Mouse (Mus musculus): Measurements from ENCODE around the gene Sirpa.

Gene Sirpa

DNA sequence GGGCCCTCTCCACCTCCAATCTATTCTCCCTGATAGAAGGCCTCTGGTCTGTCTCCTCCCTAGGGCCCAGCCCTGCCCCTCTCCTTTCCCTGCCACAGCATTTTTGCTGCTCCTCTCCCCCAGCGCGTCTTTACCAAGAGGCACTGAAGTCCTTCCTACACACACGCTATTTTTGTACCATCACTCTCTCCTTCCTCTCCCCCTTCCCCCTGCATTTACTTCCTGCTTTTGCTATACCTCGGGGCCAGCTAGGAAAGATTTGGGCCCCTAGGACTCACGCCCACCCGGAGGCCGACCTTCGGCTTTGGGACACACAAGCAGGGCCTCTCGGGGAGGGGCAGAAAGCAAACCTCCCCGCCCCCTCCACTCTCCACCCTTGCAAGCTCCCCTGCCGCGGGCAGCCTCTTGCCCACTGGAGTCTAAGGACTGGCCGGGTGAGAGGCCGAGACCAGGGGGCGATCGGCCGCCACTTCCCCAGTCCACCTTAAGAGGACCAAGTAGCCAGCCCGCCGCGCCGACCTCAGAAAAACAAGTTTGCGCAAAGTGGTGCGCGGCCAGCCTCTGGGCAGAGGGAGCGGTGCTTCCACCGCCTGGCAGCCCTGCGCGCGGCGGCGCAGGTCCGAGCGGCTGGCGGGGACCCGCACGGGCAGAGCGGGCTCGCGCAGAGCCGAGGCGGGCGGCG lies at the start of gene Sirpa:
Gene Sirpa (plus strand): TSS at position 377 of the 682 bp plus-strand sequence.
- in situ Hi-C loops (cut with MboI, MseI) = loop anchor here in 1 of 2 experiments (10.0 kb wide), 1 partner anchor 1738 kb away; no protein-coding TSS in a partner anchor

DNA sequence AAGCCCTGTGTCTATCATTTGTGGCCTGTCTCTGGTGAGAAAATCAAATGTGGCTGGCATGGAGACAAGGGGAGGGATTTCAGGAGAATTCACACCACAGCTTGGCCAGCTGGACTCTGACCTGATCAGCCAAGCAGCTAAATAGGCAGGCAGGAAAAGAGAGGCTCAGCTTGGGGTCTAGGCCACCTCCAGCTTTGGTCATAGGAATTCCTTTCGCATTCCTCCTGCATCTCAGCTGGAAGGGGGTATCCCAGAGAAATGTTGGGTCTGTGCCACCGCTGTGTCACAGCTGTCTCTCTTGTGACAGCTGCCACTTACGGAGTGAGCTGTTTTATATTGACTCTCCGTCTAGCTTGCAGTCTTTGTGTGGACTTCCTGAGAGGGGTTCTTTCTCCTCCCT lies 48.2 kb upstream of the Sirpa start:
- in situ Hi-C loops (cut with MboI, MseI) = no loop called here

- in situ Hi-C loops (cut with MboI, MseI) = no loop called here
Observed at GRCm38 (mm10) chr2:129544919-129545318, 47.7 kb upstream of the Sirpa start.

DNA sequence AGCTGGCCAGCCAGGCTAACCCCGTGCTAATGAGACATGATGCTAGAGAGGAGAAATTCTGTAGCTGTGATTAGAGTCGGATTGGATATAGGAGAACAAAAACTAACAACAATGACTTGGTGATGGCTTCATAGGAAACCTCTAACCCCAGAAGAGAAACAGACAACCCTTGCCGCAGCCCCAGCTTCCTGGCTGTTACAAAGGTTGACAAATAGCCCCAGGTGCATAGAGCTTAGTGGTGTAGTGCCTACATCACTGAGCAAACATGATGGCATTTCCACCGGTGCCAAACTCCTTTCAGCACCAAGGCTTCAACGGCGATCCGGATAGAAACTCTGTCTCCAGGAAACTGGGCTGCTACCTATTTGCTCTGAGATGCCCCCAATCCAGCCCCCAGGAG lies 47.0 kb upstream of the Sirpa start:
- in situ Hi-C loops (cut with MboI, MseI) = no loop called here

DNA sequence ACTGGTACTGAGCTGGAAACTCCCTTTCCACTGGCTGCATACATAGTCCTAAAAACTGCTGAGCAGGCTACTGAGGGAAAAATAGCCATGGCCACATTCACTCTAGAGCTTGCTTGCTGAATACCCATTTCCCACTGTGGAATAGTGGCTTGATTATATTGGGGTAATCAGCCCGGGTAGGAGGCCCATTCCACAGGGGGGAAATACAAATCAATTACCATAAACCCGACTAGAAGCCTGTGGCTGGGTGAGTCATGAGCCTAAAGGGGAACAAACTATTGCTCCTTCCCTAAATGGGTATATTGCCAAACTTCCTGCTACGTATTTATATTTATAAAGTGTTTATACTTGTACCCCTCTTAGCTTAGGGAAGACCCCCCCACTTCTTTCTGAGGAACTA lies 45.9 kb upstream of the Sirpa start:
- in situ Hi-C loops (cut with MboI, MseI) = no loop called here

DNA sequence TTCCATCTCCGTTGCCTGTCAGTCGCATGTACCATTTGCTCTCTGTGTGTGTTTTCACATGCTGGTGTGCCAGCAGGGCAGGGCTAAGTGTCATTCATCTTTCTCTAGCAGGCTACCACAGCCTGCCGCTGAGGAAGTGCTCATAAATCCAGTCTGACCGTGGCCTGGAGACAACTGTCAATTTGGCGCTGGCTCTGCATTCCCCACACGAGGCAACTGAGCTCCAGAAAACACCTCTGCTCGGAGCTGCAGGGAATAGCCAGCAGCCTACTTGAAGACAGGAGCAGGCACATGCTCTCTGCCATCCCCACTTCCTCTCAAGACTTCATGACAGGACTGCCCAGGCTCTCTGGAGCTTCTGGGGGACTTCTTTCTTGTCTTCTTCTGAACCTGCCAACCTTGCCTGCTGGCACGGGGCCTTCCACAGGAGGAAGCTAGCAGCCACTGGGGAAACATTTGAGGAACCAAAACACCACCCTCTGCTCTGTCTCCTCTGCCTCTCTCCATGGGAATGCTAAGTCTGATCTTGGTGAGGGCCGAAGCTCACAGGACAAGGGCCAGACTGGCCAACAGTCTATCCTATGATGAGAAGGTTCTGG lies 43.0 kb upstream of the Sirpa start:
- in situ Hi-C loops (cut with MboI, MseI) = no loop called here

DNA sequence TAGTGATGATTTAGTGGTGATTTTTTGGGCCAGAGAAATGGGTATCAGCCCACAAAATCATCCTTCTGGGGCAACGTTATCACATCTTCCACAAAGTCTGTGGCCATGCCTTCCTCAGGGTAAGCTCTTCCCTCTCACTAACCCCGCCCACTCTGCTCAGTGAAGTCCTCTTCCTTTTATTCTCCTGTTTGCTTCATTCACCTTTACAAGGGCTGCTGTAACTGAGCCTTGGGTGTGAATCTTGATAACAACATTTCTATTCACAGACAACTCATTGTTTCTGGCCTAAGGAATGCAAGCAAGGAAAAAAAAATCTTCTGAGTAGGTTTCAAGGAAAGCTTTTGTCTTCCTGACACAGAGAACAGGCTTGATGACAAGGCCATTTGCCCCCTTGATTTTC lies 41.9 kb upstream of the Sirpa start:
- in situ Hi-C loops (cut with MboI, MseI) = no loop called here

DNA sequence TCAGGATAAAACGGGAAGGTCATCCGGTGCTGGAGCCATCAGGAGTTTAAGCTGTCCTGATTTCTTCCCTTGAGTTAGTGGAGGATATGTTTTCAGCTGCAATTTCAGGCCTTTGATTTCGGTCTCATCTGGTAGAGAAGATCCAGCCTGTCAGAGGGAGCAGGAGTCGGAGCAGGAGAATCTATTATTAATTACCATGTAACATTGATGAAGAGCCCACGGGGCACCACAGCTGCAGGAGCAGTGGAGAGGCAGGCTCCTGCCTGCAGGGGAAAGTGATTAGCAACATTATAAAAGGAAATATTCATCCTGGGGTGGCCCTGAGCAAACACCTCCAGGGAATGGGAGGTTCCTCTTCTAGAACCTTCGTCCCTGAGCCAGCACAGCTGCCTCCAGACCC lies 36.6 kb upstream of the Sirpa start:
- in situ Hi-C loops (cut with MboI, MseI) = no loop called here

DNA sequence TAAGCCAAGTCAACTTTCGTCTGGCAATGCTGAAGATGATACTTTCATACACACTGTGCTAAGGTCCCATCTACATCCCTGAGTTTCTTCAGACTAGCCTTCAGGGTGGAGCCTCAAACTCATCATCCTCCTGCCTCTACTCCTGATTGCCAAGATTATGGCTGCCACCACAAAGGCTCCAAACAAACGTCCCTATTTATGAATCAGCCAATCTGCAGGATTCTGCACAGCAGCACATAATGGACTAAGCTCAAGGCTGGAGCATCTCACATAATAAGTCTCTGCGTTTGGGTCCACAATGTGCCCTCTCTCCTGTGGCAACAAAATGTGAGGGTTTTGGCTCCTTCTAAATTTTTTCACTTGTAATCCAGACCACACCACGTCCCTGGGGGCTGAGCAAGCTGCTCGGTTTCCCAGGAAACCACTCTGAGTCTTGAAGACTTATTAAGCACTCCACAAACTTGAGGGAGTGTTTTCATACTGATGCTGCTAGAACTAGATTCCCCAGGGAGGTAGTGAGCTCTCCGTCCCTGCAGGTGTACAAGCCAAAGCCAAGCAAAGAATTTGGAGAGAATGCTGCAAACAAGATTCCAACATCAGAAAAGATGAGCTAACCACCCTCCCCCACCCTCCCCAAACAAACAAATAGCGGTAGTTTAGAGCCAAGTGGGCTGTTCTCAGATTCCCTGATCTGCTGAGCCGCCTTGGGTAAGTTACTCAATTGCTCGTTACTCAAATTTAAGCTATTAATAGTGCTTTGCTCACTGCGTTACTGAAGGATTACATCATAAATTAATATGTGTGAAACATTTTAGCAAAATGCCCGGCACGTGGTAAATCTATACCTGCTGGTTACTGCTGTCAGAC lies 34.4 kb upstream of the Sirpa start:
- in situ Hi-C loops (cut with MboI, MseI) = no loop called here

GRCm38 (mm10) chr2:129558875-129559219 lies 33.8 kb upstream of the Sirpa start:
- in situ Hi-C loops (cut with MboI, MseI) = no loop called here

GRCm38 (mm10) chr2:129561796-129562195 lies 30.8 kb upstream of the Sirpa start:
- in situ Hi-C loops (cut with MboI, MseI) = no loop called here

GRCm38 (mm10) chr2:129563944-129564709 lies 28.5 kb upstream of the Sirpa start:
- in situ Hi-C loops (cut with MboI, MseI) = no loop called here

DNA sequence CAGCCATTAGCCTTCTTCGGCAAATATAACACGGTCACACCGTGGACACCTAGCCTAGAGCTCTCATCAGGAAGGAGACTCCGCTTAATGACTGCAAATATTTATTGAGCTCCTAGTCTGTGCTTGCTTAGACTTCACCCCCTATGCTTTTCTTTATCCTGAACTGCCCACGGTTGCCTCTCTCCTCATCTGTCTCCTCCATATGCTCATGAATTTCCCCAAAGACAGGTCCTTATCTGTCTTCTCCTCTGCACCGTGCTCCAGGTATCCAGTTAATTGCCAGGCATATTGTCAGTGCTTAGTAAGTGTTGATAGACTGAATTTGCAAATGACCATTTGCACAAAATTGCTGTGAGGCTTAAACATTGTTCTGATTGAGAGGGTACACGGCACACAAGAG lies 23.5 kb upstream of the Sirpa start:
- in situ Hi-C loops (cut with MboI, MseI) = no loop called here

- in situ Hi-C loops (cut with MboI, MseI) = no loop called here
Observed at GRCm38 (mm10) chr2:129569556-129569955, 23.1 kb upstream of the Sirpa start.

GRCm38 (mm10) chr2:129573701-129574273 lies 18.8 kb upstream of the Sirpa start:
- in situ Hi-C loops (cut with MboI, MseI) = no loop called here

DNA sequence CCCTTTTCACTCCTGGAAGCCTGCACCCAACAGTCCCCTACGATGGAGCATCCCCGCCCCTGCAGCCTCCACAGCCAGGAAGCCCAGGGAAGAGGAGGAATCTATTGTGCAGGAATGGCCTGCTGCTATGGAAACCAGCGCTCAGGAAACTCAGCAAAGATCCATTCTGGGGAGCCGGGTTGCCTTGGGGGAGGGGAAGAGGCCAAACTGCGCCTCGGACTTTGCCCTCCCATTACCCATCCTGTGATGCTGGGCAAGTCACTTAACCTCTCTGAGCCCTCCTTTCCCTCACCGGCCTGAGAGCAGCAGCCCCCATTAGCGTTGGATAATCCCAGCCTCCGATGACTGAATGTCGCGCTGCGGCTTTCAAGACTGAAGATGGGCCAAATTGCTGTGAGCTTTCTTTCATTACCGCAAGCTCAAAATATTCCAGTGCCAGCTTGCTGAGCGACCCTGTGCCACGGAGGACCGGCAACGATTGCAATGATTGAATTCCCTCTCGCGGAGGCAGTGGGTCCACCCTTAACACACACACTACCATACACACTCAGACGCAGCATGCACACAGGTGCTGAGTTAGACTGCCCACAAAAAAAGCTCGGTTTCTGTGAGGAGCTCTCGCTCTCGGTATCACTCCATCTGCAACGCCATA lies 18.1 kb upstream of the Sirpa start:
- in situ Hi-C loops (cut with MboI, MseI) = no loop called here

DNA sequence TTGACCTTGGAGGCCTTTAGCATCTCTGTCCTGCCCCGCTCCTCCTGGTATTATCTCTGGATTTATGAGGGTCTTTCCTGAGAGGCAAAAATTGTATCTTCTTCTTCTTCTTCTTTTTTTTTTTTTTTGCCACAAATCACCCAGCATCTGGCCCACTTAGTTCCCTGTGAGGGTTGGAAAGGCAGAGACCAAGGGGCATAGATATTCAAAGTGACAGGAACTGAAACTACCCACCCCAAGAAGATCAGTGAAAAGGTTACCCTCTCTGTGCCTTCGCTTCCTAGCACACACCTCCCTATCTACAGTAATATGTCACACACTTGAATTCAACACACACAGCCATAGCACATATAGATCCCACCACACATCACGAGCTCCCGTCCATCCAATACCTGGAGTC lies 17.5 kb upstream of the Sirpa start:
- in situ Hi-C loops (cut with MboI, MseI) = no loop called here

DNA sequence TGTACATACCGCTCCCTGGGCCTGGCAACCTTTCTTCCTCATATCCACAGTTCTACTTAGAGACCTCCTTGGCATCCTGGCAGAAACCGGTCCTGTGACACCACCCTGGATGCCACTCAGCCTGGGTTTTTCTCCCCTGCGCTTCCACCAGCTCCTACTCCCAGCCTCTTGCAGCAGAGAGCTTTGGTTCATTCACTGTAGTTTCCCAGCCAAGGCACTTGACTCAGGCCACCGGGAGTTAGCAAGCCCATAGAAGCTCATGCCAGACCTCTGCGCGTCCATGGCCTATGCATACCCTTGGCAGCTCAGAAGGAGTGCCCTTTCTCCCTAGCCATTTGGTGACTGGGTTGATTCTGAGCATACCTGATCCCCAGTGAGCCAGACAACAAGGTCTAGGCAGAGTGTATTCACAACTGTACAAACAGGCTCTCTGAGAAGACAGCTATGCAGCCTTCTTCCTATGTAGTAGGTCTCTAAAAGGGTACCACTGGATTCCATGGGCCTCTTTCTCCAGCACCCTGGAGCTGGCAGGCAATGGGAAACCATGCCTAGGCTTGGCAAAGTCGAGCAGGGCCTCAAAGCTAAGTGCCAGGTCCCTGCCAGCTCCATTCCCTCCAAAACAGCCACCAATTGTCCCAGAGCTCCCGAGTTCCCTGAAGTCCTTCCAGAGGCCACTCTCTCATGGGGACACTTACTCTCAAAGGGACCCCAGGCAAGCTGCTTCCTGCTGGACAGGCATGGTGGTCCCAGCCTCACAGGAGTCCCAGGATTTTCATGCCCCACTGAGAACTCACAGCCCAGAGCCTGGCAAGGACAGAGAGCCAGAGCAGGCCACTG lies 15.8 kb upstream of the Sirpa start:
- in situ Hi-C loops (cut with MboI, MseI) = no loop called here

DNA sequence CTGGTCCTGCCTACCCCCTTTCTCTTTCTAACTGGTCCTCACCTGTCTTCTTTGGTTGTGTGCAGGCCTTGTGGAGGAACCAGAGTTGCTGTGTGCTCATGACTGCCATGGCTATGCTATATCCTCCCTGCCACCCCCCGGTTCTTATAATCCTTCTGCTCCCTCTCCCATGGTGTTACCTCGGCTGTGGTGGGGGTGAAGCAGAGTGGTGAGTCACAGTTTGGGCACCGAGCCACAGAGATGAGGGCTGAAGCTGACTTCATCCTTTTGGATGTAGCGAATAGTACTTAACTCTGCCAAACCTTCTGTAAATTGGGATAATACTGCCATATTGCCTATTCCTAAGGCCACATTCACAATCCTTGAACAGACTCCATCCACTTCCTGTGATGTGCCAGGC lies 12.0 kb upstream of the Sirpa start:
- in situ Hi-C loops (cut with MboI, MseI) = no loop called here

DNA sequence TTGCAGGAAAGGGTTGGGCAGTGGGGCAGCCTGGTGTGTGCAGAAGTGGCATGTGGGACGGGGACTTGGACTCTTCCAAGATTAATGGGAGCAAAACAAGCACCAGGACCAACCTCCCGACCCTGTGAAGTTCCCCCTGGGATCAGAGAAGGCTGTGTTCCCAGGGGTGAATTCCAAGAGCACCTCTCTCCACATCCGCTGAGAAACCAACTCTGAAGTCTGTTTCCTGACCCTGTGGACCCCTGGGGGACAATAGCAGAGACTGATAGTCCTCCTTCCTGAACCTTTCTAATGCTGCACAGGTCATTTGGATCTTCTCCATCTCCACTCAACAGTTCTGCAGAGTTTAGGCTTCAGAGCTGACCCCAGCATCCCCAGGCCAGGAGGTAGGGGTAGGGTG lies 10.8 kb upstream of the Sirpa start:
- in situ Hi-C loops (cut with MboI, MseI) = no loop called here

Measured in T-helper 17 cell (primary cell).